Mouse (Mus musculus) neural tube, embryonic 14.5 days (tissue): ENCODE measurements around the gene Rasal1. TPM values are rescaled to one million over a fixed set of nuclear protein-coding genes. Genes with fewer than 3 reads are reported as not detected.
A peak's percentile ranks its signal among the peaks of the same experiment; 100 is the strongest.

Source experiments
- ATAC-seq: fragments of 200-750 bp; cut with Nextera tagmentation; 2 replicates; pipeline ENCODE4 v1.8.0; 2017; ENCODE audit warnings: low read depth, mild to moderate bottlenecking, moderate TSS enrichment, moderate library complexity
- H3K27ac ChIP-seq: fragments of 300-500 bp; sonication (generic); 2 replicates; pipeline ENCODE4 v1.5.1; 2014; ENCODE audit warnings: low read depth, mild to moderate bottlenecking, control low read depth, low read length, moderate library complexity, mixed read lengths
- H3K27me3 ChIP-seq: fragments of 300-500 bp; sonication (generic); 2 replicates; pipeline ENCODE4 v1.6.1; 2014; ENCODE audit warnings: low read length; ENCODE audit not compliant: control insufficient read depth, insufficient read depth
- H3K36me3 ChIP-seq: fragments of 300-500 bp; sonication (generic); 2 replicates; pipeline ENCODE4 v1.6.1; 2014; ENCODE audit warnings: low read length, mixed read lengths; ENCODE audit not compliant: control insufficient read depth, insufficient read depth
- H3K4me1 ChIP-seq: fragments of 300-500 bp; sonication (generic); 2 replicates; pipeline ENCODE4 v1.6.1; 2014; ENCODE audit warnings: low read length; ENCODE audit not compliant: control insufficient read depth, insufficient read depth
- H3K4me2 ChIP-seq: fragments of 300-500 bp; sonication (generic); 2 replicates; pipeline ENCODE4 v1.6.1; 2014; ENCODE audit warnings: mild to moderate bottlenecking, low read depth, low read length, control low read depth
- H3K4me3 ChIP-seq: fragments of 300-500 bp; sonication (generic); 2 replicates; pipeline ENCODE4 v1.5.1; 2014; ENCODE audit warnings: low read depth, low read length, control low read depth, mixed read lengths
- H3K9ac ChIP-seq: fragments of 300-500 bp; sonication (generic); replicated peaks from 2 replicates; pipeline ENCODE4 v1.6.1; 2014; ENCODE audit warnings: low read depth, mild to moderate bottlenecking, control low read depth, low read length, mixed read lengths
- H3K9me3 ChIP-seq: fragments of 300-500 bp; sonication (generic); 2 replicates; pipeline ENCODE4 v1.6.1; 2016; ENCODE audit warnings: low read length; ENCODE audit not compliant: control insufficient read depth
- WGBS: fragments of 180-500 bp; shearing (Covaris S2); extraction: QIAGEN DNeasy Blood & Tissue Kit; methylation state at CpG from one replicate; pipeline ENCODE4 v1.1.7; 2014; 5-methylcytosine and 5-hydroxymethylcytosine counted together
- polyA plus RNA-seq: library from polyadenylated mRNA; unstranded; fragments of >200 nt; fragmentation: Nextera tagmentation; extraction: Ambion mirVana; gene quantifications from 2 replicates; pipeline ENCODE4 v1.2.1, GENCODE M21; 2014

The Rasal1 gene
- polyA plus RNA-seq, 1 experiment from 2014 or later, result 0.33 TPM

DNA sequence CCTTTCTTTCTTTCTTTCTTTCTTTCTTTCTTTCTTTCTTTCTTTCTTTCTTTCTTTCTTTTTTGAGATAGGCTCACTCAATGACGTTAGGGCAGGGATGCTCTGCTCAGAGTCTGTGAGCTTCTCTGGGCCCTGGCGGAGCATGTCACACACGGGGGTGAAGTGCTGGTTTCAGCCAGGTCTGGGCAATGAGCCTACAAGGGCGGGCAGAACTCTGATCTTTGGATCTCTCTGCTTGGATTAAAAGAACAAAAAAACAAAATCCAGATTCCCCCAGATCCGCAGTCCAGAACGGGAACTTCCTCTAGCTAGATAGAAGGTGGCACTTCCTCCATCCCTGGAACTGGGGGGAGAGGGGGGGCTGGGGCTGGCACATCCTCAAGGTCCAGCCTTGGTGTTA, 2.8 kb upstream of the Rasal1 start:
- Histone ChIP-seq H3K9me3 (no peaks in the 10 kb centered on the region), H3K4me1 (peaks cover 4% of the 10 kb centered on the region; the same call in 1 of the 2 replicates), H3K27me3 (peaks cover 22% of the 10 kb centered on the region), H3K36me3 (no peaks in the 10 kb centered on the region), H3K9ac (no peak overlapping the region), H3K4me3 (no peak overlapping the region), H3K27ac (no peak overlapping the region), H3K4me2 (no peak overlapping the region)
- ATAC-seq, result no peak
- WGBS, result 62% methylated on average over 6 of the region's 6 CpGs

DNA sequence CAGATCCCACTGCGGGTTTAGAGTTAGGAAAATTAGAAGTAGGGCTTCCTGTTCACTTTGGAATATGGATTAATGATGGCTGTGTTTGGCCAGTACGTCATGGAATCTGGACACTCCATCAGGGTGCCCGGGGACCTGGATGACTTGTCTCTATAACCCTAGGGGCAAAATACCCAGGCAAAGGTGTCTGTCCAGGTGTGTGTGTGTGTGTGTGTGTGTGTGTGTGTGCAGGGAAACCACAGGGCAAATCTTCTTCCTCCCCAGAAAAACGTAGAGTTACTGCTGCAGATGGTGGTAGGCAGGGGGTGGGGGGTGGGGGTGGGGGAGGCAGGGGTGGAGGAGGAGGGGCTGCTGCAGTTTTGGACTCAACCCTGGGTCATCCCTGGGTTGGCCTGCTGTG, 1.3 kb upstream of the Rasal1 start:
- ATAC-seq, result no peak
- peaks cover 22% of the 10 kb centered on the region for H3K27me3 ChIP-seq

GRCm38 (mm10) chr5:120647814-120648491, 659 bp upstream of the Rasal1 start:
- H3K4me2 ChIP-seq, result no peak overlapping the region
- 43% methylated on average over 12 of the region's 12 CpGs for WGBS
- H3K4me1 ChIP-seq, result peaks cover 4% of the 10 kb centered on the region; the same call in 1 of the 2 replicates
- no peak overlapping the region for H3K27ac ChIP-seq
- H3K36me3 ChIP-seq, result no peaks in the 10 kb centered on the region
- H3K9ac ChIP-seq, result no peak overlapping the region
- H3K4me3 ChIP-seq, result no peak overlapping the region
- peaks cover 22% of the 10 kb centered on the region for H3K27me3 ChIP-seq
- ATAC-seq, result no peak
- H3K9me3 ChIP-seq, result no peaks in the 10 kb centered on the region

More for the DNA sequence above, 1.3 kb upstream of the Rasal1 start:
- H3K4me1 ChIP-seq, result peaks cover 4% of the 10 kb centered on the region; the same call in 1 of the 2 replicates
- WGBS, result 93% methylated on average over 3 of the region's 4 CpGs
- no peaks in the 10 kb centered on the region for H3K36me3 ChIP-seq
- no peak overlapping the region for H3K4me3 ChIP-seq
- no peak overlapping the region for H3K9ac ChIP-seq
- no peak overlapping the region for H3K4me2 ChIP-seq
- no peak overlapping the region for H3K27ac ChIP-seq
- no peaks in the 10 kb centered on the region for H3K9me3 ChIP-seq

DNA sequence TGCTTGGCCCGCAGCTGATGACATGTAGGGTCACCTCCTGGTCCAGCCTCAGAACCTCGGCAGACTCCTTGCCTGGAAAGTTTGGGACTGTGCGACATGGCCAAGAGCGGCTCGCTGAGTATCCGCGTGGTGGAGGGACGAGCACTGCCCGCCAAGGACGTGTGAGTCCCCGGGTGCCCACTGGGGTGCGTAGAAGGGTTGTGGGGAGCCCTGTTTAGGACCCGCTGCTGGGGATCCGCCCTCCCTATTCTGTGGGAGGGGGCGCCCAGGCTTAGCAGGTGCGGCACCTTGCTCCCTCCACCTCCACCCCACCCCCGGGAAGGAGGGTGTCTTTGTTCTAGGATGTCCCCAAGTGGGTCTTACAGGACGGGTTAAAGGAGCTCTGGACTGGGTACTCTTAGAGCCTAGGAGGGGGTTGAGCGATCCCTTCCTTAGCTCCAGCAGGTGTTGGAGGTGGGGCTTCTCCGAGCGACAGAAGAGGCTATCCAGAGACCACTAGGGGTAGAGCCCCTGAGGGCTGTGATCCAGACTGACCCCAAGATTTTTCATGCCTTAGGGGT, 842 bp downstream of the Rasal1 start:
- H3K4me2 ChIP-seq, result peak overlapping the region; percentile 34; the same call in 1 of the 2 replicates
- H3K9me3 ChIP-seq, result no peaks in the 10 kb centered on the region
- WGBS, result 3% methylated on average over 21 of the region's 21 CpGs
- ATAC-seq, result peak; percentile 24; the same call in 1 of the 2 replicates
- no peaks in the 10 kb centered on the region for H3K36me3 ChIP-seq
- no peak overlapping the region for H3K9ac ChIP-seq
- H3K4me1 ChIP-seq, result peaks cover 4% of the 10 kb centered on the region; the same call in 1 of the 2 replicates
- no peak overlapping the region for H3K27ac ChIP-seq
- H3K4me3 ChIP-seq, result no peak overlapping the region
- peaks cover 22% of the 10 kb centered on the region for H3K27me3 ChIP-seq

- WGBS, result 26% methylated on average over 13 of the region's 13 CpGs
- Histone ChIP-seq H3K4me2 (no peak overlapping the region), H3K9ac (no peak overlapping the region), H3K4me1 (peaks cover 4% of the 10 kb centered on the region; the same call in 1 of the 2 replicates), H3K9me3 (no peaks in the 10 kb centered on the region), H3K36me3 (no peaks in the 10 kb centered on the region), H3K4me3 (no peak overlapping the region), H3K27me3 (peaks cover 22% of the 10 kb centered on the region), H3K27ac (no peak overlapping the region)
- no peak for ATAC-seq
Measured at GRCm38 (mm10) chr5:120649938-120650337, 1.3 kb downstream of the Rasal1 start.

GRCm38 (mm10) chr5:120651230-120651629, 2.6 kb downstream of the Rasal1 start:
- H3K36me3 ChIP-seq, result no peaks in the 10 kb centered on the region
- 86% methylated on average over 5 of the region's 5 CpGs for WGBS
- H3K9ac ChIP-seq, result no peak overlapping the region
- H3K27me3 ChIP-seq, result peaks cover 22% of the 10 kb centered on the region
- no peak overlapping the region for H3K27ac ChIP-seq
- no peaks in the 10 kb centered on the region for H3K9me3 ChIP-seq
- ATAC-seq, result no peak
- H3K4me3 ChIP-seq, result no peak overlapping the region
- no peak overlapping the region for H3K4me2 ChIP-seq
- peaks cover 4% of the 10 kb centered on the region; the same call in 1 of the 2 replicates for H3K4me1 ChIP-seq

DNA sequence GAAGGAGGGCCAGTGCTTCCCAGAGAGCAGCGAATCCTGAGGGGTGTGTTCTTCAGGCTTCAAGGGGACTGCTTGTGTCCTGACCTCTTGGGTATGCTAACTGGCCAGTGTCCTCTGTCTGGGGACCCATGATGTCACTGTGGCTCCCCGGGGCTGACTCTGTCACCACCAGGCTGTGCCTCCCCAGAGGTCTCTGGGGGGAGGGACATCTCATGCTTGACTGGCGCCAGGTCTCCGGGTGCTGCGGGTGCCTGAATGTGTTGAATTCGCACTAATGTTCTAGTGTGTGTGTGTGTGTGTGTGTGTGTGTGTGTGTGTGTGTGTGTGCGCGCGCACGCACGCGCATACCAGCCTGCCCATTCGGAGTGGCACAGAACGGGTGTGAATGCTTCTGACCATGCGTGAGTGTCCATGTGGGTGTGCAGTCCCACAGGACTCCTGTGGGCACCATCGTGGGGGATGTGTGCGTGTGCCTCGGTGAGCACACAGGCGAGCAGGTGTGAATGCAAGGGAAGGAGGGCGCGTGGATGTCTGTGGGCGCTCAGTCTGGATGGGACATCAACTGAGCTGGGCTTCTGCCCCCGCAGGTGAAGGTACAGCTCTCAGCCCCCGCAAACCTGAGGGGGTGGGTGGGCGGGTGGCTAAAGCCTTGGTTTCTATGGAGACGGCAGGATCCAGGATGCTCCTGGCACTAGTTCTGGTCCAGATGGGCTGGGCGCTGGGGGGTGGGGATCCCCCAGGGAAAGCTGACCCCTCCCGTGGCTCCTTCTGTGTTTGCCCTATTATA, 4.5 kb downstream of the Rasal1 start:
- no peak for ATAC-seq
- H3K9ac ChIP-seq, result no peak overlapping the region
- H3K4me2 ChIP-seq, result no peak overlapping the region
- peaks cover 4% of the 10 kb centered on the region; the same call in 1 of the 2 replicates for H3K4me1 ChIP-seq
- H3K36me3 ChIP-seq, result no peaks in the 10 kb centered on the region
- peaks cover 22% of the 10 kb centered on the region for H3K27me3 ChIP-seq
- 84% methylated on average over 28 of the region's 28 CpGs for WGBS
- no peak overlapping the region for H3K27ac ChIP-seq
- H3K4me3 ChIP-seq, result no peak overlapping the region
- H3K9me3 ChIP-seq, result no peaks in the 10 kb centered on the region

DNA sequence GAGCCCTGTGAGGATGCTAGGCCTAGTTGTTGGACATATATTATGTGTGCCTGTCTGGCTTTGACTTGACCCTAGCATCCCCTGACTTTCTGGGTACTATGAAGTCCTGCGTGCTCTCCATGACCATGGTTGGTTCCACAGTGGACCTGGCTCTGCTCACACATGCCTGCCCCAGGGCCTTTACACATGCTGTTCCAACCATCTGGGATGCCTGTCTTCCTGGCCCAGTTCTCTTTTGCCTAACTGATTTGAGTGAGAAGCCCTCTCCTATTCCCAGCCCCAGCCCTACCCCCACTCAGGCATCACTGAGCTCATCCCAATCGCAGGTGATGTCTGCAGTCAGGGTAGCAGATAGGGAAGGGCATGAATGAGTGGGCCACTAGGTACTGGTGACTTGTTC, 5.3 kb downstream of the Rasal1 start:
- ATAC-seq, result no peak
- H3K4me1 ChIP-seq, result peaks cover 3% of the 10 kb centered on the region; the same call in 1 of the 2 replicates
- no peak overlapping the region for H3K4me2 ChIP-seq
- H3K9ac ChIP-seq, result no peak overlapping the region
- H3K9me3 ChIP-seq, result no peaks in the 10 kb centered on the region
- no peaks in the 10 kb centered on the region for H3K36me3 ChIP-seq
- H3K27ac ChIP-seq, result no peak overlapping the region
- peaks cover 19% of the 10 kb centered on the region for H3K27me3 ChIP-seq
- 95% methylated on average over 2 of the region's 2 CpGs for WGBS
- no peak overlapping the region for H3K4me3 ChIP-seq
